Mouse (Mus musculus): ENCODE measurements around the gene Limk1. TPM values are rescaled to one million over a fixed set of nuclear protein-coding genes. Genes with fewer than 3 reads are reported as not detected.

Limk1 gene
- polyA plus RNA-seq, 1 experiment from 2014 or later, result 16.9 TPM

Other genes with a start within 250 kb of the Limk1 start
- gene Gtf2ird1, start 231.9 kb downstream of the Limk1 start, polyA plus RNA-seq (2015; fragmentation: Nextera tagmentation; extraction: Ambion mirVana), result 89.7 and 93.3 TPM in 2 replicates
- gene Clip2, start 136.2 kb downstream of the Limk1 start, polyA plus RNA-seq (2015; fragmentation: Nextera tagmentation; extraction: Ambion mirVana), result 14.7 and 15.0 TPM in 2 replicates
- 0.36 and 0.59 TPM in 2 replicates for gene Syna, start 128.4 kb downstream of the Limk1 start, polyA plus RNA-seq (2015; fragmentation: Nextera tagmentation; extraction: Ambion mirVana)
- 218 TPM in 2 replicates for gene Rfc2, start 107.2 kb downstream of the Limk1 start, polyA plus RNA-seq (2015; fragmentation: Nextera tagmentation; extraction: Ambion mirVana)
- 2.6 and 4.4 TPM in 2 replicates for gene Lat2, start 73.6 kb downstream of the Limk1 start, polyA plus RNA-seq (2015; fragmentation: Nextera tagmentation; extraction: Ambion mirVana)
- gene Eif4h, start 49.1 kb downstream of the Limk1 start, polyA plus RNA-seq (2015; fragmentation: Nextera tagmentation; extraction: Ambion mirVana), result 405 and 408 TPM in 2 replicates
- gene Eln, start 58.7 kb upstream of the Limk1 start, polyA plus RNA-seq (2015; fragmentation: Nextera tagmentation; extraction: Ambion mirVana), result 7.7 and 7.8 TPM in 2 replicates
- gene Tmem270, start 218.1 kb upstream of the Limk1 start, polyA plus RNA-seq (2015; fragmentation: Nextera tagmentation; extraction: Ambion mirVana), result not detected in 2 replicates
- not detected in 2 replicates for gene Cldn13, start 226.9 kb upstream of the Limk1 start, polyA plus RNA-seq (2015; fragmentation: Nextera tagmentation; extraction: Ambion mirVana)
- 8.8 and 10.1 TPM in 2 replicates for gene Mettl27, start 243.8 kb upstream of the Limk1 start, polyA plus RNA-seq (2015; fragmentation: Nextera tagmentation; extraction: Ambion mirVana)

All from forebrain, embryonic 15.5 days (tissue).